Mouse (Mus musculus): ENCODE measurements around the gene Taar1. TPM values are rescaled to one million over a fixed set of nuclear protein-coding genes. Genes with fewer than 3 reads are reported as not detected.

Gene Taar1
- not detected in 2 replicates for polyA plus RNA-seq (2012; ENCODE audit: insufficient read depth, insufficient read length, missing spikeins)

GRCm38 (mm10) chr10:23920056-23920455 is at the start of gene Taar1:
Gene Taar1, plus strand, starts transcription at chr10:23920356.
- no peak within 1 kb of the TSS for H3K4me3 ChIP-seq (ENCODE audit: insufficient read depth, low read length)
- H3K27ac ChIP-seq (ENCODE audit: insufficient read depth, low read depth, low read length): no peak within 1 kb of the TSS
- TF ChIP-seq CTCF (IDR thresholded peaks at IDR 0.05; ENCODE audit: low read depth, low read length): no peak
- TF ChIP-seq POLR2A (IDR thresholded peaks at IDR 0.05; ENCODE audit: borderline replicate concordance, low read depth, low read length): no peak
- H3K4me1 ChIP-seq (ENCODE audit: control insufficient read depth, insufficient read depth, low read length): no peaks in the 10 kb centered on the region

- TF ChIP-seq CTCF (IDR thresholded peaks at IDR 0.05; ENCODE audit: low read depth, low read length): no peak
- TF ChIP-seq POLR2A (IDR thresholded peaks at IDR 0.05; ENCODE audit: borderline replicate concordance, low read depth, low read length): no peak
Observed at GRCm38 (mm10) chr10:23880695-23881094, 39.5 kb upstream of the Taar1 start.

GRCm38 (mm10) chr10:23884910-23885309 is 35.2 kb upstream of the Taar1 start:
- Histone ChIP-seq H3K4me1 (ENCODE audit: control insufficient read depth, insufficient read depth, low read length) (no peaks in the 10 kb centered on the region), H3K4me3 (ENCODE audit: insufficient read depth, low read length) (no peak overlapping the region), H3K27ac (ENCODE audit: insufficient read depth, low read depth, low read length) (no peak overlapping the region)
- TF ChIP-seq CTCF (IDR thresholded peaks at IDR 0.05; ENCODE audit: low read depth, low read length) (no peak), POLR2A (IDR thresholded peaks at IDR 0.05; ENCODE audit: borderline replicate concordance, low read depth, low read length) (no peak)

More at GRCm38 (mm10) chr10:23880695-23881094, 39.5 kb upstream of the Taar1 start:
- no peak overlapping the region for H3K27ac ChIP-seq (ENCODE audit: insufficient read depth, low read depth, low read length)
- no peak overlapping the region for H3K4me3 ChIP-seq (ENCODE audit: insufficient read depth, low read length)
- H3K4me1 ChIP-seq (ENCODE audit: control insufficient read depth, insufficient read depth, low read length): no peaks in the 10 kb centered on the region

- H3K4me3 ChIP-seq (ENCODE audit: insufficient read depth, low read length): no peak overlapping the region
- no peak for TF ChIP-seq CTCF (IDR thresholded peaks at IDR 0.05; ENCODE audit: low read depth, low read length)
- TF ChIP-seq POLR2A (IDR thresholded peaks at IDR 0.05; ENCODE audit: borderline replicate concordance, low read depth, low read length): no peak
- H3K4me1 ChIP-seq (ENCODE audit: control insufficient read depth, insufficient read depth, low read length): no peaks in the 10 kb centered on the region
- no peak overlapping the region for H3K27ac ChIP-seq (ENCODE audit: insufficient read depth, low read depth, low read length)
Observed at GRCm38 (mm10) chr10:23886060-23886459, 34.1 kb upstream of the Taar1 start.

GRCm38 (mm10) chr10:23892987-23893386 is 27.2 kb upstream of the Taar1 start:
- no peak for TF ChIP-seq CTCF (IDR thresholded peaks at IDR 0.05; ENCODE audit: low read depth, low read length)
- TF ChIP-seq POLR2A (IDR thresholded peaks at IDR 0.05; ENCODE audit: borderline replicate concordance, low read depth, low read length): no peak
- Histone ChIP-seq H3K4me1 (ENCODE audit: control insufficient read depth, insufficient read depth, low read length) (no peaks in the 10 kb centered on the region), H3K27ac (ENCODE audit: insufficient read depth, low read depth, low read length) (no peak overlapping the region), H3K4me3 (ENCODE audit: insufficient read depth, low read length) (no peak overlapping the region)

- Histone ChIP-seq H3K4me3 (ENCODE audit: insufficient read depth, low read length) (no peak within 1 kb of the TSS), H3K4me1 (ENCODE audit: control insufficient read depth, insufficient read depth, low read length) (no peaks in the 10 kb centered on the region), H3K27ac (ENCODE audit: insufficient read depth, low read depth, low read length) (no peak within 1 kb of the TSS)
- TF ChIP-seq CTCF (IDR thresholded peaks at IDR 0.05; ENCODE audit: low read depth, low read length) (no peak), POLR2A (IDR thresholded peaks at IDR 0.05; ENCODE audit: borderline replicate concordance, low read depth, low read length) (no peak)
Observed at GRCm38 (mm10) chr10:23894601-23895349, 25.4 kb upstream of the Taar1 start, which contains the start of gene Vnn1. Gene Vnn1, plus strand, starts transcription at chr10:23894688.

GRCm38 (mm10) chr10:23895376-23895775 is 24.8 kb upstream of the Taar1 start:
- no peak for TF ChIP-seq CTCF (IDR thresholded peaks at IDR 0.05; ENCODE audit: low read depth, low read length)
- TF ChIP-seq POLR2A (IDR thresholded peaks at IDR 0.05; ENCODE audit: borderline replicate concordance, low read depth, low read length): no peak
- Histone ChIP-seq H3K4me3 (ENCODE audit: insufficient read depth, low read length) (no peak overlapping the region), H3K27ac (ENCODE audit: insufficient read depth, low read depth, low read length) (no peak overlapping the region), H3K4me1 (ENCODE audit: control insufficient read depth, insufficient read depth, low read length) (no peaks in the 10 kb centered on the region)

GRCm38 (mm10) chr10:23901119-23901518 is 19.0 kb upstream of the Taar1 start:
- Histone ChIP-seq H3K27ac (ENCODE audit: insufficient read depth, low read depth, low read length) (no peak overlapping the region), H3K4me3 (ENCODE audit: insufficient read depth, low read length) (no peak overlapping the region), H3K4me1 (ENCODE audit: control insufficient read depth, insufficient read depth, low read length) (no peaks in the 10 kb centered on the region)
- TF ChIP-seq POLR2A (IDR thresholded peaks at IDR 0.05; ENCODE audit: borderline replicate concordance, low read depth, low read length) (no peak), CTCF (IDR thresholded peaks at IDR 0.05; ENCODE audit: low read depth, low read length) (no peak)

GRCm38 (mm10) chr10:23905661-23906060 is 14.5 kb upstream of the Taar1 start:
- Histone ChIP-seq H3K4me3 (ENCODE audit: insufficient read depth, low read length) (no peak overlapping the region), H3K27ac (ENCODE audit: insufficient read depth, low read depth, low read length) (no peak overlapping the region), H3K4me1 (ENCODE audit: control insufficient read depth, insufficient read depth, low read length) (no peaks in the 10 kb centered on the region)
- TF ChIP-seq CTCF (IDR thresholded peaks at IDR 0.05; ENCODE audit: low read depth, low read length) (no peak), POLR2A (IDR thresholded peaks at IDR 0.05; ENCODE audit: borderline replicate concordance, low read depth, low read length) (no peak)

GRCm38 (mm10) chr10:23922468-23922867 is 2.3 kb downstream of the Taar1 start:
- no peak for TF ChIP-seq POLR2A (IDR thresholded peaks at IDR 0.05; ENCODE audit: borderline replicate concordance, low read depth, low read length)
- no peak for TF ChIP-seq CTCF (IDR thresholded peaks at IDR 0.05; ENCODE audit: low read depth, low read length)
- Histone ChIP-seq H3K4me1 (ENCODE audit: control insufficient read depth, insufficient read depth, low read length) (no peaks in the 10 kb centered on the region), H3K27ac (ENCODE audit: insufficient read depth, low read depth, low read length) (no peak overlapping the region), H3K4me3 (ENCODE audit: insufficient read depth, low read length) (no peak overlapping the region)
